Mouse (Mus musculus) liver, postnatal 0 days (tissue): ENCODE results near the gene Cope. TPM values are rescaled to one million over a fixed set of nuclear protein-coding genes. Genes with fewer than 3 reads are reported as not detected.
A peak's percentile ranks its signal among the peaks of the same experiment; 100 is the strongest.

Experiments
- ATAC-seq: fragments of 200-750 bp; cut with Nextera tagmentation; 2 replicates; pipeline ENCODE4 v1.8.0; 2017; ENCODE audit warnings: mild to moderate bottlenecking, moderate library complexity
- DNase-seq: peaks from one replicate; pipeline ENCODE4 v3.0.0-alpha.2; 2016
- H3K27ac ChIP-seq: fragments of 300-500 bp; sonication (generic); 2 replicates; pipeline ENCODE4 v1.5.1; 2014; ENCODE audit warnings: antibody characterized with exemption, moderate library complexity, mild to moderate bottlenecking, low read depth
- H3K27me3 ChIP-seq: fragments of 300-500 bp; sonication (generic); 2 replicates; pipeline ENCODE4 v1.6.1; 2014; ENCODE audit warnings: low read length, control low read depth, mixed read lengths; ENCODE audit not compliant: insufficient read depth
- H3K36me3 ChIP-seq: fragments of 300-500 bp; sonication (generic); replicated peaks from 2 replicates; pipeline ENCODE4 v1.6.1; 2014; ENCODE audit warnings: mild to moderate bottlenecking, control low read depth, low read length, moderate library complexity, mixed read lengths; ENCODE audit not compliant: insufficient read depth
- H3K4me1 ChIP-seq: fragments of 300-500 bp; sonication (generic); 2 replicates; pipeline ENCODE4 v1.6.1; 2014; ENCODE audit warnings: antibody characterized with exemption, mild to moderate bottlenecking, control low read depth; ENCODE audit not compliant: insufficient read depth
- H3K4me2 ChIP-seq: fragments of 300-500 bp; sonication (generic); 2 replicates; pipeline ENCODE4 v1.6.1; 2014; ENCODE audit warnings: low read depth, mild to moderate bottlenecking, low read length, moderate library complexity, mixed read lengths
- H3K4me3 ChIP-seq: fragments of 300-500 bp; sonication (generic); 2 replicates; pipeline ENCODE4 v1.5.1; 2014; ENCODE audit warnings: low read depth, low read length
- H3K9ac ChIP-seq: fragments of 300-500 bp; sonication (generic); replicated peaks from 2 replicates; pipeline ENCODE4 v1.6.1; 2014; ENCODE audit warnings: mild to moderate bottlenecking, moderate library complexity
- H3K9me3 ChIP-seq: fragments of 300-500 bp; sonication (generic); 2 replicates; pipeline ENCODE4 v1.6.1; 2016; ENCODE audit warnings: mild to moderate bottlenecking, control low read depth, low read length, mixed read lengths
- CTCF ChIP-seq: sonication (generic); IDR thresholded peaks from 2 replicates; pipeline ENCODE4 v1.5.1; 2016; ENCODE audit warnings: antibody characterized with exemption, low read depth
- EP300 ChIP-seq: IDR thresholded peaks from 2 replicates; pipeline ENCODE4 v1.6.1; 2016; ENCODE audit warnings: antibody characterized with exemption, low read depth, mild to moderate bottlenecking
- WGBS: fragments of 180-500 bp; shearing (Covaris S2); extraction: QIAGEN DNeasy Blood & Tissue Kit; methylation state at CpG from one replicate; pipeline ENCODE4 v1.1.7; 2014; ENCODE audit not compliant: insufficient replicate concordance; 5-methylcytosine and 5-hydroxymethylcytosine counted together
- polyA plus RNA-seq: library from polyadenylated mRNA; unstranded; fragments of >200 nt; fragmentation: Nextera tagmentation; extraction: Ambion mirVana; gene quantifications from 2 replicates; pipeline ENCODE4 v1.2.1, GENCODE M21; 2015

Cope gene
- polyA plus RNA-seq, 1 experiment from 2014 or later, result 171 TPM

DNA sequence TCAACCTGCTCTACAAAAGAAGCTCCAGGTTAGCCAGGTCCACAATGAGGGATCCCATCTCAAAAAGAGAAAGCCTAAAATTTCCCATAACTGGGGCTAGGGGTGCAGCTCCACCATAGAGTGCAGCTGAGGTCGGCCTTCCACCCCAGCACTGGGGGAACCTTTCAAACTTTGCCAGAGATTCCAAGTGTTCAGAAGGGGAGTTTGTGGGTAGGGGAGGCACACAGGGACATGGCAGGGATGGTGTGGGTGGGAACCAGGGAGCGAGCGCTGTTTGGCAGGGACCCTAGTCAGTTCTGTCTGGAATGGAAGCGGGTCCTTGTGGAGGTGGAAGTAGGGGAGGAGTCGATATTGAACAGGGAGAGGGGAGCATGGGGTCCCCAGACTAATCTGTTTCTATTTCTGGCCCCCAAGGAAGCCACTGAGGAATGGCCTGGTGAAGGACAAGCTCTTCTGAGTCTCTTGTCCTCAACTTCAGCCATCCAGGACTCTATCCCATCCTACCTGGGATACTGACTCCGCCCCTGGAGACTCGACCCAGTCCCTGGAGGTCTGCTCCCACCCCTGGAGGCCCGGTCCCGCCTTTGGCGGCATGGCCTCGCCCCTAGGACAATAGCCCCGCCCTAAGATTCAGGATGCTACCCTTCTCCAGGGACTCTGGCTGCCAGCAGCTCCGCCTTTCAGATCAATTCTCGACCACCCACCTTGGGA, 27.0 kb downstream of the Cope start, which contains the start of gene Gdf1:
TSS of gene Gdf1 (plus strand) at position 694 of the 711 bp plus-strand sequence.
- no peak for TF ChIP-seq EP300
- TF ChIP-seq CTCF, result no peak
- ATAC-seq, result no peak

DNA sequence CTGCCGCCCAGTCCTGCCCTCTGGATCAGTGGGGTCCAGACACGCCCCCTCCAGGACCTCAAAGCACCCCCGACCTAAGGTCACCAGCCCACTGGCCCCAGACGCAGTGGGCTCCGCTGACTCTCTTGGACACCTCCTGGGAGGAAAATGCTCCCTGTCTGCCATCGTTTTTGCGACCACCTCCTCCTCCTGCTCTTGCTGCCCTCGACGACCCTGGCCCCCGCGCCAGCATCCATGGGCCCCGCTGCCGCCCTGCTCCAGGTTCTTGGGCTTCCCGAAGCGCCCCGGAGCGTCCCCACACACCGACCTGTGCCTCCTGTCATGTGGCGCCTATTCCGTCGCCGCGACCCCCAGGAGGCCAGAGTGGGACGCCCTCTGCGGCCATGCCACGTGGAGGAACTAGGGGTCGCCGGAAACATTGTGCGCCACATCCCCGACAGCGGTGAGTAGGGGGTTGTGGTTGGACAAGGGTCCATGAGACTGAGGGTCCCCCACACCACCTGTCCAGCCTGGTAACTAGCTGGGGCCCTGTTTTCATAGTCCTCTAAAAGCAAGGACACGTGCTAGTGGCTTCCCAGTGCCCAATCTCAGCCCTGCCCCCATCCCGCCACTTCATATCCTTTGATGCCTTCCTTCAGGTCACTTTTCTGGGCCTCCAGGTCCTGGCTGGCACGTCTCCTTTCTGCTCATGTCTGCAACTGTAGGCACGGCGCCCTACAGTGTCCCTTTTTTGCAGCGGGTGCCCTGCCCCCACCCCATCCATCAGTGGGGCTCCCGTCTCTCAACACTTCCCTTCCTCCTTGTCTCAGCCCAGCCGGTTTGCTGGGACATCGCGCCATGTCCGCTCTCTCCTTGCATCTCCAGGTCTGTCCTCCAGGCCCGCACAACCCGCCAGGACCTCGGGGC, 27.8 kb downstream of the Cope start:
- Histone ChIP-seq H3K36me3 (peaks cover 45% of the 10 kb centered on the region), H3K4me2 (peak overlapping the region; percentile 9; the same call in 1 of the 2 replicates), H3K9ac (0 out of 2 replicates have a peak overlapping the region, but pooled peaks have one; percentile 2), H3K27ac (no peak overlapping the region), H3K27me3 (no peaks in the 10 kb centered on the region), H3K4me3 (no peak overlapping the region), H3K9me3 (no peaks in the 10 kb centered on the region), H3K4me1 (peaks cover 15% of the 10 kb centered on the region)
- no peak for DNase-seq
- TF ChIP-seq CTCF, result no peak
- no peak for TF ChIP-seq EP300
- peak; percentile 11 for ATAC-seq
- WGBS, result 20% methylated on average over 45 of the region's 45 CpGs

More for the DNA sequence above, 27.0 kb downstream of the Cope start, which contains the start of gene Gdf1:
- Histone ChIP-seq H3K9me3 (no peaks in the 10 kb centered on the region), H3K27ac (peak within 1 kb of the TSS; percentile 78), H3K4me2 (peak within 1 kb of the TSS; percentile 9; the same call in 1 of the 2 replicates), H3K27me3 (no peaks in the 10 kb centered on the region), H3K4me1 (peaks cover 15% of the 10 kb centered on the region), H3K9ac (0 out of 2 replicates have a peak within 1 kb of the TSS, but pooled peaks have one; percentile 2), H3K36me3 (peaks cover 37% of the 10 kb centered on the region), H3K4me3 (no peak within 1 kb of the TSS)
- WGBS, result 49% methylated on average over 14 of the region's 14 CpGs
- DNase-seq, result no peak

DNA sequence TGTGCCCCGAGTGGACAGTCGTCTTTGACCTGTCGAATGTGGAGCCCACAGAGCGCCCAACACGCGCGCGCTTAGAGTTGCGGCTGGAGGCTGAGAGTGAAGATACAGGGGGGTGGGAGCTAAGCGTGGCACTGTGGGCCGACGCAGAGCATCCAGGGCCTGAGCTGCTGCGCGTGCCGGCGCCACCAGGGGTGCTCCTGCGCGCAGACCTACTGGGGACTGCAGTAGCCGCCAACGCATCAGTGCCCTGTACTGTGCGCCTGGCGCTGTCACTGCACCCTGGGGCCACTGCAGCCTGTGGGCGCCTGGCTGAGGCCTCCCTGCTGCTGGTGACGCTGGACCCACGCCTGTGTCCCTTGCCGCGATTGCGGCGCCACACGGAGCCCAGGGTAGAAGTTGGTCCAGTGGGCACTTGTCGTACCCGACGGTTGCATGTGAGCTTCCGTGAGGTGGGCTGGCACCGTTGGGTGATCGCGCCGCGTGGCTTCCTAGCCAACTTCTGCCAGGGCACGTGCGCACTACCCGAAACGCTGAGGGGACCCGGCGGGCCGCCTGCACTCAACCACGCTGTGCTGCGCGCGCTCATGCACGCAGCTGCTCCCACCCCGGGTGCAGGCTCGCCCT, 28.5 kb downstream of the Cope start:
- H3K4me1 ChIP-seq, result peaks cover 15% of the 10 kb centered on the region
- H3K36me3 ChIP-seq, result peaks cover 53% of the 10 kb centered on the region
- WGBS, result 65% methylated on average over 53 of the region's 53 CpGs
- H3K9ac ChIP-seq, result no peak overlapping the region
- no peak overlapping the region for H3K27ac ChIP-seq
- no peaks in the 10 kb centered on the region for H3K27me3 ChIP-seq
- H3K4me3 ChIP-seq, result no peak overlapping the region
- ATAC-seq (peak; percentile 58), DNase-seq (peak; percentile 65)
- TF ChIP-seq CTCF (peak; percentile 57), EP300 (no peak)
- no peaks in the 10 kb centered on the region for H3K9me3 ChIP-seq
- H3K4me2 ChIP-seq, result no peak overlapping the region; the same call in 1 of the 2 replicates

DNA sequence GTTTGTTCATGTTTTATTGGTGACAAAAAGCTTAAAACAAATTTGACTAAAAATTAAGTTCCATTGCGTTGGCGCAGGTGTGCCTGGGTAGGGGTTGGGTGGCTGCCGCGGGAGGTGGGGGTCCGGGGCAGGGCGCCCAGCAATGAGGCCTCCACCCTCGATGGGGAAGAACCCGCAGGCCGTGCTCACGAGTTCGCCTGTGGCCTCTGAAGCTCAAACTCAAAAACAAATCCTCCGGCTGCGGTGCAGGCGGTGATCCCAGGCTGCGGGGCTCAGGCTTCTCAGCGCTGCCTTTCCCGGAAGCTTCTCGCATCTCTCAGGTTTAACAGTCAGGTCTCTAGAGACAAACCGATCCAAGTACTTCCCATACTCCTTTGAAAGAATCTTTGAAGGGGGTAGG, 29.2 kb downstream of the Cope start:
- H3K9me3 ChIP-seq, result no peaks in the 10 kb centered on the region
- H3K27me3 ChIP-seq, result no peaks in the 10 kb centered on the region
- H3K4me1 ChIP-seq, result peaks cover 15% of the 10 kb centered on the region
- DNase-seq (no peak), ATAC-seq (no peak)
- WGBS, result 91% methylated on average over 19 of the region's 19 CpGs
- H3K9ac ChIP-seq, result no peak overlapping the region
- no peak for TF ChIP-seq EP300
- TF ChIP-seq CTCF, result no peak
- H3K27ac ChIP-seq, result no peak overlapping the region
- no peak overlapping the region for H3K4me3 ChIP-seq
- no peak overlapping the region for H3K4me2 ChIP-seq
- peaks cover 60% of the 10 kb centered on the region for H3K36me3 ChIP-seq

DNA sequence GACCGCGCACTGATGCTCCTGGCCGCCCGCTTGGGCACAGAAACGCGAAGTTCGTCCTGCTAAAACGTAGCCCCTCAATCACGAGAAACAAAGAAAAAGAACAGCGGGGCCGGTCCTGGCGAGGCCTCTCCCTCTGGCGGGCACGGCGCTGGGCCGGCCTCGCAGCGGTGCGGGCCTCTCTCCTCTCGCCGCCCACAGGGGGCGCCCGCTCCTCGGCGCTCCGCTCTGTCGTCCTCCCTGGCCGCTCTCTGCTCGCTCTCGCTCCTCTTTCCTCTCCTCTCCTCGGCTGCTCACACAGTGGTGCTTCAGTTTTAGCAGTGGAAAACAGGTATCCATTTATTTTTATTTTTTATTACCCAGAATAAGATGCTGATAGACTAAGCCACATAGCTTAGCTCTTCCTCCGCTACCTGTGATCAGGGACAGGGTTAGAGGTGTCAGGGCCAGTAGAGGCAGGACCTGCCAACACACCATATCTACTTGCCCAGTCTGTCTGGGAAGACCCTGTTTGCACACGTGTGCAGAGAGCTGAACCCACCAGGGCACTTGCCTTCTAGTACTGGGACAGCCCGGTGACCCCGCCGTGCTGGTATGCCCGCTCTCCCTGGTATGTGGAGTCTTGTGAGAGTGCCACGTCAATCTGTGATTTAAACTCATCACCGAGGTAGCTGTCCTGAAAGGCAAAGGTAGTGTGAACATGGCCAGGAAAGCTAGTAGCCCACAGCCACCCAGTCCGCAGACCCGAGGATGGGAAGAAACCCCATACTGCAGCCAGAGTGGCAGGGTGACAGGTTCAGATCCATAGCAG, 30.0 kb downstream of the Cope start:
- Histone ChIP-seq H3K27me3 (no peaks in the 10 kb centered on the region), H3K9me3 (no peaks in the 10 kb centered on the region), H3K9ac (no peak overlapping the region), H3K4me1 (peaks cover 15% of the 10 kb centered on the region), H3K36me3 (peaks cover 67% of the 10 kb centered on the region), H3K4me2 (no peak overlapping the region), H3K27ac (no peak overlapping the region), H3K4me3 (no peak overlapping the region)
- TF ChIP-seq CTCF, result peak; percentile 75
- no peak for TF ChIP-seq EP300
- 49% methylated on average over 41 of the region's 41 CpGs for WGBS
- peak; percentile 72 for DNase-seq
- ATAC-seq, result peak; percentile 57
